Mouse (Mus musculus) MEL (cell line): ENCODE data around the gene Myo19. TPM values are rescaled to one million over a fixed set of nuclear protein-coding genes. Genes with fewer than 3 reads are reported as not detected.
A peak's percentile ranks its signal among the peaks of the same experiment; 100 is the strongest.

Source experiments
- DNase-seq: peaks from one replicate; pipeline ENCODE4 v3.0.0; 2011; ENCODE audit warnings: low read depth, low spot score
- H3K27ac ChIP-seq: 2 replicates; pipeline ENCODE4 v1.5.1; 2012; ENCODE audit warnings: low read depth, mild to moderate bottlenecking, control low read depth, low read length, moderate library complexity; ENCODE audit not compliant: control insufficient read depth
- H3K27me3 ChIP-seq, 2 experiments: fragments of 150-350 bp in 1 of 2; sonication (generic) in 1 of 2; 2 replicates each; pipeline ENCODE4 v1.6.1; 2012; ENCODE audit warnings: low read length in 2 of 2, mild to moderate bottlenecking in 2 of 2, improper control_type of control experiment in 1 of 2, moderate library complexity in 1 of 2; ENCODE audit not compliant: insufficient read depth in 2 of 2, control insufficient read depth in 1 of 2
- H3K36me3 ChIP-seq, 2 experiments: 2 replicates each; pipeline ENCODE4 v1.6.1; 2012 to 2014; ENCODE audit warnings: low read length in 2 of 2, improper control_type of control experiment in 1 of 2, inconsistent platforms in 1 of 2, mild to moderate bottlenecking in 1 of 2; ENCODE audit not compliant: insufficient read depth in 2 of 2, control insufficient read depth in 1 of 2
- H3K4me1 ChIP-seq, 2 experiments: fragments of 150-350 bp in 1 of 2; sonication (generic) in 1 of 2; 2 replicates each; pipeline ENCODE4 v1.6.1; 2012; ENCODE audit warnings: low read length in 2 of 2, improper control_type of control experiment in 1 of 2, mild to moderate bottlenecking in 1 of 2; ENCODE audit not compliant: insufficient read depth in 2 of 2, control insufficient read depth in 1 of 2
- H3K4me3 ChIP-seq, 2 experiments: fragments of 150-350 bp in 1 of 2; sonication (generic) in 1 of 2; 2 replicates each; pipeline ENCODE4 v1.5.1; 2012; ENCODE audit warnings: low read depth in 2 of 2, low read length in 2 of 2, mild to moderate bottlenecking in 2 of 2, moderate library complexity in 2 of 2, control low read depth in 1 of 2, improper control_type of control experiment in 1 of 2; ENCODE audit not compliant: control insufficient read depth in 1 of 2, insufficient read depth in 1 of 2
- H3K79me2 ChIP-seq: 2 replicates; pipeline ENCODE4 v1.6.1; 2012; ENCODE audit warnings: mild to moderate bottlenecking, low read length, moderate library complexity; ENCODE audit not compliant: control insufficient read depth, poor library complexity, insufficient read depth
- H3K9ac ChIP-seq: 2 replicates; pipeline ENCODE4 v1.6.1; 2012; ENCODE audit warnings: low read depth, mild to moderate bottlenecking, control low read depth, low read length, moderate library complexity; ENCODE audit not compliant: control insufficient read depth, poor library complexity, severe bottlenecking
- H3K9me3 ChIP-seq: fragments of 150-350 bp; sonication (generic); replicated peaks from 2 replicates; pipeline ENCODE4 v1.6.1; 2012; ENCODE audit warnings: mild to moderate bottlenecking, low read length, improper control_type of control experiment, moderate library complexity; ENCODE audit not compliant: insufficient read depth
- EP300 ChIP-seq, 2 experiments: IDR thresholded peaks; 2 replicates each; pipeline ENCODE4 v1.6.1; 2011; ENCODE audit warnings: improper control_type of control experiment in 2 of 2, low read length in 2 of 2, low read depth in 1 of 2, mild to moderate bottlenecking in 1 of 2
- GABPA ChIP-seq: IDR thresholded peaks from 2 replicates; pipeline ENCODE4 v1.6.1; 2012; ENCODE audit warnings: low read depth, mild to moderate bottlenecking, inconsistent platforms, low read length, improper control_type of control experiment, moderate library complexity
- JUND ChIP-seq: IDR thresholded peaks from 2 replicates; pipeline ENCODE4 v1.6.1; 2011; ENCODE audit warnings: low read depth, mild to moderate bottlenecking, improper control_type of control experiment, low read length
- MEF2A ChIP-seq: IDR thresholded peaks from 2 replicates; pipeline ENCODE4 v1.6.1; 2014; ENCODE audit warnings: low read depth, mild to moderate bottlenecking, inconsistent platforms, low read length, improper control_type of control experiment; ENCODE audit not compliant: poor library complexity, insufficient replicate concordance, severe bottlenecking; ENCODE audit errors: extremely low read depth
- POLR2A ChIP-seq, 2 experiments: IDR thresholded peaks; 2 replicates each; pipeline ENCODE4 v1.6.1; 2011 to 2012; ENCODE audit warnings: low read length in 2 of 2, mild to moderate bottlenecking in 2 of 2, control low read depth in 1 of 2, improper control_type of control experiment in 1 of 2, low read depth in 1 of 2, moderate library complexity in 1 of 2; ENCODE audit not compliant: control insufficient read depth in 1 of 2, insufficient read depth in 1 of 2, poor library complexity in 1 of 2
- ZC3H11A ChIP-seq: IDR thresholded peaks from 2 replicates; pipeline ENCODE4 v1.6.1; 2012; ENCODE audit warnings: low read depth, mild to moderate bottlenecking, inconsistent platforms, low read length, improper control_type of control experiment
- ZKSCAN1 ChIP-seq: IDR thresholded peaks from 2 replicates; pipeline ENCODE4 v1.6.1; 2012; ENCODE audit warnings: low read depth, mild to moderate bottlenecking, inconsistent platforms, low read length, improper control_type of control experiment, moderate library complexity
- ZNF384 ChIP-seq: IDR thresholded peaks from 2 replicates; pipeline ENCODE4 v1.6.1; 2012; ENCODE audit warnings: low read depth, mild to moderate bottlenecking, inconsistent platforms, low read length, improper control_type of control experiment
- polyA plus RNA-seq, 2 experiments: library from polyadenylated mRNA; stranded (reverse) in 1 of 2; unstranded in 1 of 2; fragments of >175 nt in 1 of 2; fragments of >200 nt in 1 of 2; gene quantifications; 2 replicates each; pipeline versions ENCODE4 v1.2.1 to v1.2.4; 2012; ENCODE audit warnings: low replicate concordance in 2 of 2, low read depth in 1 of 2; ENCODE audit not compliant: insufficient read length in 2 of 2, insufficient read depth in 1 of 2, missing spikeins in 1 of 2
- total RNA-seq: library from RNA; depleted of rRNA; stranded (reverse); fragments of 300-350 nt; gene quantifications from 2 replicates; pipeline ENCODE4 v1.2.3, GENCODE M21; 2012

Myo19 gene
- total and polyA plus RNA-seq, 3 experiments, result 14.9 to 27.1 TPM; not detected in 1

- peak; percentile 64 for DNase-seq
- H3K9me3 ChIP-seq, result no peaks in the 10 kb centered on the region
- peaks cover 18 to 27% of the 10 kb centered on the region in 2 experiments for H3K36me3 ChIP-seq
- no peak overlapping the region for H3K9ac ChIP-seq
- no peak overlapping the region for H3K4me3 ChIP-seq
- peaks cover 1% of the 10 kb centered on the region; the same call in 1 of the 2 replicates for H3K79me2 ChIP-seq
- no peaks in the 10 kb centered on the region for H3K27me3 ChIP-seq
- peaks cover 0 to 4% of the 10 kb centered on the region in 2 experiments; a peak in 2 of 4 replicates for H3K4me1 ChIP-seq
- H3K27ac ChIP-seq, result no peak overlapping the region
- TF ChIP-seq POLR2A (IDR thresholded peaks at IDR 0.05; ENCODE audit: control insufficient read depth in 1 of 2, insufficient read depth in 1 of 2, low read depth in 1 of 2, low read length in 2 of 2, poor library complexity in 1 of 2) (no peak), EP300 (IDR thresholded peaks at IDR 0.05; ENCODE audit: low read depth in 1 of 2, low read length in 2 of 2) (0 out of 4 replicates have a peak, but pooled peaks of 1 of the 2 experiments have one; percentile 26)
These were observed 32.4 kb upstream of the Myo19 start for GRCm38 (mm10) chr11:84847475-84848090.

DNA sequence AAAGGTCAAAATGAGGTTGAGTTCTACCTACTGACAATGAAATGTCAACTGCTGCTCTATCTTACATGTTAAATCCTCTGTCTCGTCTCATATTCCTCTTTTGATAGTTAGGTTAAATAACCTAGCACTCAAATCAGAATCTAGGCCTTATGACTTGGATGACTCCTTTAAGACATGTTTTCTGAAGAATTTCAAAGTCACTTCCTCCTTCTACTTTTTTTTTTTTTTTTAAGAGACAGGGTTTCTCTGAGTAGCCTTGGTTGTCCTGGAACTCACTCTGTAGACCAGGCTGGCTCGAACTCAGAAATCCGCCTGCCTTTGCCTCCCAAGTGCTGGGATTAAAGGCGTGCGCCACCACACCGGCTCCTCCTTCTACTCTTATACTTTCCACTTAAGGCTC is 24.7 kb upstream of the Myo19 start:
- H3K4me1 ChIP-seq, result peaks cover 0 to 15% of the 10 kb centered on the region in 2 experiments; a peak in 2 of 4 replicates
- no peak for DNase-seq
- no peak overlapping the region for H3K9ac ChIP-seq
- H3K27ac ChIP-seq, result no peak overlapping the region
- peaks cover 3% of the 10 kb centered on the region; the same call in 1 of the 2 replicates for H3K79me2 ChIP-seq
- H3K27me3 ChIP-seq, result no peaks in the 10 kb centered on the region
- no peak overlapping the region for H3K4me3 ChIP-seq
- TF ChIP-seq JUND (no peak), ZNF384 (peak; percentile 88), MEF2A (no peak)
- peaks cover 26 to 65% of the 10 kb centered on the region in 2 experiments for H3K36me3 ChIP-seq
- no peaks in the 10 kb centered on the region for H3K9me3 ChIP-seq

- no peak overlapping the region for H3K27ac ChIP-seq
- no peaks in the 10 kb centered on the region for H3K9me3 ChIP-seq
- H3K27me3 ChIP-seq, result no peaks in the 10 kb centered on the region
- peaks cover 62% of the 10 kb centered on the region for H3K79me2 ChIP-seq
- H3K4me3 ChIP-seq, result no peak overlapping the region
- peaks cover 56% of the 10 kb centered on the region in 2 experiments for H3K36me3 ChIP-seq
- no peak overlapping the region for H3K9ac ChIP-seq
- no peak for DNase-seq
- no peak for TF ChIP-seq GABPA
- no peak for TF ChIP-seq ZC3H11A
- no peak for TF ChIP-seq ZKSCAN1
- peaks cover 17 to 38% of the 10 kb centered on the region in 2 experiments for H3K4me1 ChIP-seq
These were observed 14.7 kb upstream of the Myo19 start for GRCm38 (mm10) chr11:84865268-84865667.
